Mouse (Mus musculus): ENCODE data around the gene Psmg3.

The Psmg3 gene

GRCm38 (mm10) chr5:139816445-139816844 is 10.2 kb downstream of the Psmg3 start:
- no peak for DNase-seq (ENCODE audit: extremely low read depth, low read depth)

GRCm38 (mm10) chr5:139815964-139816363 is 10.7 kb downstream of the Psmg3 start:
- DNase-seq (ENCODE audit: extremely low read depth, low read depth) = no peak

- DNase-seq (ENCODE audit: extremely low read depth, low read depth) = no peak
These were observed 12.7 kb downstream of the Psmg3 start for GRCm38 (mm10) chr5:139813963-139814381.

- no peak for DNase-seq (ENCODE audit: extremely low read depth, low read depth)
These were observed 13.6 kb downstream of the Psmg3 start for GRCm38 (mm10) chr5:139813126-139813490.

GRCm38 (mm10) chr5:139812398-139813125 is 14.1 kb downstream of the Psmg3 start:
- no peak for DNase-seq (ENCODE audit: extremely low read depth, low read depth)

- DNase-seq (ENCODE audit: extremely low read depth, low read depth) = no peak
These were observed 14.8 kb downstream of the Psmg3 start for GRCm38 (mm10) chr5:139811677-139812397.

DNA sequence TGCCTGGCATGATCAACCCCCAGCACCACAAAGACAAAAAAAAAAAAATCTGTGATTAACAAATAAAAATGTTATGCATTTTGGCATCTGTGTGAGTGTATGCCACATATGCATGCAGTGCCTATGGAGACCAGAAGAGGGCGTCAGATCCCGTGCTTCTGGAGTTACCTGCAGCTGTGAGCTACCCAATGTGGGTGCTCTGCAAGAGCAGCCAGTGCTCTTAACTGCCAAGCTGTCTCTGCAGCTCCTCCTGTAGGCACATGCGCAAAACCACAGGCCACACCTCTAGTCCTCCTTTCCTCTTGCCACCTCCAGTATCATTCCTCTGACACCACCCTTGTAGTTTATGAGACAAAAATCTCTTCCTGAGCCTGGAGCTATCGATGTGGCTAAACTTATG is 17.3 kb downstream of the Psmg3 start:
- peak; percentile 39 for DNase-seq (ENCODE audit: extremely low read depth, low read depth)

DNA sequence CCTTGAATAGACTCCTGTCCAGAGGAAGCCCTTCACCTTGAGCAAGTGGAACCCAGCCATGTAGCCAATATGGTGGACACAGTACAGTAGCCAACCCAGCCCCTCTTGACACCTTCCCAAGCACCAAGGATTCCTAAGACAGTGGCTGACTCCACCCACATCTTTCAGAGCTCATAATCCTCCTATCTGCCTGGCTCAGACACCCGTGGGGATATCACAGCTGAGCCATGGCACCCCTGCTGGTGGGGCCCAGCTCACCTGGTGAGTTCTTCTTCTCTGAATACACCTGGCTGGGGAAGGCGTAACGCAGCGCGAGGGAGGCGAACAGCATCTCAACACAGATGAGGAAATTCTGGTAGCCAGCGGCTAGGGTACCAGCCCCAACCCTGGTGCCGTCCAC is 20.8 kb downstream of the Psmg3 start:
- no peak for DNase-seq (ENCODE audit: extremely low read depth, low read depth)

- DNase-seq (ENCODE audit: extremely low read depth, low read depth) = no peak
These were observed 22.0 kb downstream of the Psmg3 start for GRCm38 (mm10) chr5:139804573-139805111.

DNA sequence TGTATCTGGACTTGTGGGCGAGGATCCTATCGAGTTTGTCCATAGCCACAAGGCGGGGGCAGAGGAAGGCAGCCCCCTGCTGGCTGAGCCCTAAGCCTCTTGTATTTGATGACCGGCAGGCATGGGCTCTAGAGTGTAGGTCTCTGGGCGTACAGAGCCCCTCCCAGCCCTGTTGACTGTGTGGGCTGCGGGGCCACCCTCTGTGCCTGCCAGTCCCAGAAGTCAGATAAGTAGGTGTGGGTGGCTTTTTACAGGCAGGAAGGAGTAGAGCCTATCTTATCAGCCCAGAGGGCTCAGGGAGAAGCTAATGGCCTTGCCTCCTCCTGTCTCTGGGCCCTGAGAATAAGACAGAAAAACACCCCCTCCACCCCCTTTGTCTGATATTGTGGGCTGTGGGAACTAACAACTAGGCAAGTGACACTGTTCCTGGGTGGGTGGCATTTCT is 22.6 kb downstream of the Psmg3 start:
- DNase-seq (ENCODE audit: extremely low read depth, low read depth) = peak; percentile 97

- peak; percentile 76 for DNase-seq (ENCODE audit: extremely low read depth, low read depth)
These were observed 23.0 kb downstream of the Psmg3 start for GRCm38 (mm10) chr5:139803601-139804102.

GRCm38 (mm10) chr5:139803165-139803564 is 23.5 kb downstream of the Psmg3 start:
- DNase-seq (ENCODE audit: extremely low read depth, low read depth) = no peak

- DNase-seq (ENCODE audit: extremely low read depth, low read depth) = no peak
These were observed 24.8 kb downstream of the Psmg3 start for GRCm38 (mm10) chr5:139801880-139802279.

- DNase-seq (ENCODE audit: extremely low read depth, low read depth) = no peak
These were observed 25.5 kb downstream of the Psmg3 start for GRCm38 (mm10) chr5:139801231-139801630.

- no peak for DNase-seq (ENCODE audit: extremely low read depth, low read depth)
These were observed 26.7 kb downstream of the Psmg3 start for GRCm38 (mm10) chr5:139799801-139800590.

- no peak for DNase-seq (ENCODE audit: extremely low read depth, low read depth)
These were observed 27.6 kb downstream of the Psmg3 start for GRCm38 (mm10) chr5:139799041-139799440.

GRCm38 (mm10) chr5:139798168-139798900 is 28.4 kb downstream of the Psmg3 start:
- DNase-seq (ENCODE audit: extremely low read depth, low read depth) = no peak

DNA sequence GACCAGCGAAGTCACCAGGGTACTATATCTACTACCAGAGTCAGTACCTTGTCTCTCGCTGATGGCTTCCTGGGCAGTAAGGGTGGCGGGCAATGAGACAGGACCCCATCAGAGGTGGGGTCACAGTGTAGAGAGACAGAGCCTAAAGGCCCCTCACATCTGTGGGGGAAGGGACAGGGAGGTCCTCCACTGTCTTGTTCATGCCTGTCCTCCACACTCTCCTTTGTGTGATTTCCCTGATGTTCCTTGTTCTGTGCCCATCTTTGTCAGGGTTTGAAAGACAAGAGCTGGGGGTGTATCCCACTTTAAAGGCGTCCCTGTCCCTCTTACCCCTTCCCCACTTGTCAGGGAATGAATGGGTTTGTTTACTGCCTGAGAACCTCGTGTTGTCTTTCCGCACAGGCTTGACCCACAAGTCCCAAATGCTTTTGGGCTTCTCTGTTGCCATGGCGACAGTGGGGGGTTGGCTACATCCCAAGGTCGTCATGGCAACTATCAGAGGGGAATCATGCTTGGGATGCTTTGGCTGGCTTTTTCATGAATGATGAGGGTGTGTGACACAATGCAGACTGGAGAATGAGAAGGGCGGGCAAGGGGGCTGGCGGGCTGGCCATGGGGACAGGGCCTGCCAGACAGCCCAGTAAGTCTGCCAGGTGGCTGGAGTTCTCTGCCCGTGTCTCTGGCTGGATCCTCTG is 29.1 kb downstream of the Psmg3 start:
- no peak for DNase-seq (ENCODE audit: extremely low read depth, low read depth)

DNA sequence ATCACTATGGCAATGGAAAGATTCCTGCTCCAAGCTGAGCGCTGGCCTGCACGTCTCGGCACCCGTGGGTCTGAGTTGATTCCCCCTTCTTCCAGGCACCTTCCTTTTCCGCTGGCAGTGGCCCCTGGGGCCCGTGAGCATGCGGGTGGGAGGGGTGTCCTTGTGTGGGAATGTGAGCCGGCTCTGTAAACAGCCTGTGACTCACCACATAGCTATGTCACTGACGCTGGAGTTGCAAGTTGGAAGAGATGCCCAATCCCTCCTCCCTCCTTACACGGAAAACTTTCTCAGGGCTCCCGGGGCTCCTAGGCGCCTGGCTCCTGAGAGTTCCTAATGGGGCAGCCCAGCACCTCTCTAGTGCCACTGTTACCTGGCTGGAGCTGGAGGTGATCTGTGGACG is 29.8 kb downstream of the Psmg3 start:
- no peak for DNase-seq (ENCODE audit: extremely low read depth, low read depth)

DNA sequence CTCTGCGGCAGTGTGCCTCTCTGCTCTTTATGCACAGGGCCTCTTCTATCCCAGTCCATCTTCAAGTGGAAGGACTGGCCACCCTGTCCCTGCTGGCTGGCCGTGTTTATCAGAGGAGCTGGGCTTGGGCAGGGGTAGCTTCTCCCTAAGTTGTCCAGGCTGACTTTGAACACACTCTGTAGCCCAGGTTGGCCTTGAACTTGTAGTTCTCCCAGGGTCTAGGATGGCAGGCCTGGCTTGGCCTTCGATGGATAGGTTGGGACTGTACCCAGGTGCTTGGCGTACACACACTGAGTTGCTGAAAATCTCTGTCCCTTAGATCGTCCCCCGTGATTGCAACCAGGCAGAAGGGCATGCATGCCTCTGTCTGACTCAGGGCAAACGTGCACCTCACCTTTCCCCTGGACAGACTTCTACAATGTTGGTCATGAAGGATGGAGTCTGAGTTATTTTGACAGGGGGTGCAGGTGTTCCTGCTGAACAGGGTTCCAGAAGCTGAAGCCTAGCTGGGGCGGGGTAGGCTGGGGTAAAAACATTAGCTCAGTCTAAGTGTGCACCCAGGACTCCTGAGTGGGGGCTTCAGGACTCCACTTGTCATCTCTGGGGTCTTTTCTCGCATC is 30.6 kb downstream of the Psmg3 start:
- no peak for DNase-seq (ENCODE audit: extremely low read depth, low read depth)
